Mouse (Mus musculus): Measurements from ENCODE around the gene Nfkbil1.
A peak's percentile ranks its signal among the peaks of the same experiment; 100 is the strongest.

Gene Nfkbil1

DNA sequence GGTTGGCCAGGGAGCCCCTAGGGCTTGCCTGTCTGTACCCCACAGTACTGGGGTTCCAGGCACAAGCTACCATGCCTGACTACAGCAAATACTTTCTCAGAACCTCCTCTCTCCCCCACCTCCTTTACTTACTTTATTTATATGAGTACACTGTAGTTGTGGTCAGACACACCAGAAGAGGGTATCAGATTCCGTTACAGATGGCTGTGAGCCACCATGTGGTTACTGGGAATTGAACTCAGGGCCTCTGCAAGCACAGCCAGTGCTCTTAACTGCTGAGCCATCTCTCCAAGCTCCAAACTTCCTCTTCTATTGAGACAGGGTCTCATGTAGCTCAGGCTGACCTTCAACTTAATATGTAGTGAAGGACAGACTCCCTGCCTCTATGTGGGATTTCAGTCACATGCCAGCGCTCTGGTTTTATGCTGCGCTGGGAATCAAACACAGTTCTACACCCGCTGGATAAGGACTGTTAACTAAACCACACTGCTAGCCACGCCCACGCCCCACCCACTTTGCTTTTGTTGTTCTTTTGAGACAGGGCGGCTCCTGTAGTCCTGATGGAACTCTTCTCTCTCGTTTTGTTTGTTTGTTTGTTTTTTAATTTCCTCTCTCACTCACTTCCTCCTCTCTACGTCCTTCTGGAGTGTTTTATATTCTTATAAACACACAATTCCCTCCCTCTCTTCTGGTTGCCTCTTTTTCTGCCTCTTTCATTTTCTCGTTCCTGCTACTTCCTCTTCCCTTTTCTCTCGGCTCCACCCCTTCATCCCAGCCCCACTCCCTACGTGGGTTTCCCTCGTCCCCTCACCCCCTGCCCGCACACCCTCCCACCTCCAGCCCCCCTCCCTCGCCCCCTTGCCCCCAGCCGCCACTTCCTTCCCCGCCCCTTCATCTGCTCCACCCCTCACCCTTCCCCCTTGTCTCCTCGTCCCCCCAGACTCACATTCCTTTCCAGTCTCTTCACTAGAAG, 49.7 kb downstream of the Nfkbil1 start:
- DNase-seq (ENCODE audit: low read depth, low spot score): peak; percentile 91

DNA sequence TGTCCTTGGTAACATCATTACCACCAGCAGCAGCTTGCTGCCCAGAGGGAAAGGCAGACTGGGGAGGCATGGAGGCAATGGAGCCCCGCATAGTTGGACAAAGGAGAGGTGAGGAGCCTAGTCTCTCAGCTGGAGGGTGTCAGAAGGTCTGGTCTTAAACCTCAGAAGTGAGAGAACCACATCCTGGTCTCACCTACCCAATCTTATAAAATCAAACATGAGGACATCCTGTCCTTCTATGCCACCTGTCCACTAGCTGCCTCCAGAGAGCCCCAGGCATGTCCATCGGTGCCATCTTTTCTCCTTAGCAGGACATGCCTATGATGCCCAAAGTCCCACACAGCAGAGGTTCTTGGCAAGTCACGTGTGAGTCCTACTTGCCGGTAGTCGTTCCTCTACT, 55.5 kb downstream of the Nfkbil1 start:
- no peak for DNase-seq (ENCODE audit: low read depth, low spot score)

DNA sequence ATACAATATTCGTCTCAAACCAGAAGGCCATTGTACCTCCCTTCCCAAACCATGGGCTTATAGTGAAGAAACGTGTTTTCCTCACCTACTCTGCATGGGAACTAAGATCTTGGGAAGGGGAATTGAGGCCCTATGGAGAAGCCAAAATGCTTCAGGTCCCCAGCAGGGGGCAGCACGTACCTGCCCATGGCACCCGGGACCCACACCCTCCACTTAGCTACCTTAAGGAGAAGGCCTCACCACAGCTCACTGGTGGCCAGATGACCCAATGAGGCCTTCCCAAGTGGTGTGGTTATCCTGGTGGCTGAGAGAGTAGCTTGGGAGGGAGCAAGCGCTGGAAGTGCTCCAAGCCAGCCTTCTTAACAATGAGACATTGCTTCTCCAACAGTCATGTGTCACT, 57.1 kb downstream of the Nfkbil1 start:
- DNase-seq (ENCODE audit: low read depth, low spot score): peak; percentile 85

DNA sequence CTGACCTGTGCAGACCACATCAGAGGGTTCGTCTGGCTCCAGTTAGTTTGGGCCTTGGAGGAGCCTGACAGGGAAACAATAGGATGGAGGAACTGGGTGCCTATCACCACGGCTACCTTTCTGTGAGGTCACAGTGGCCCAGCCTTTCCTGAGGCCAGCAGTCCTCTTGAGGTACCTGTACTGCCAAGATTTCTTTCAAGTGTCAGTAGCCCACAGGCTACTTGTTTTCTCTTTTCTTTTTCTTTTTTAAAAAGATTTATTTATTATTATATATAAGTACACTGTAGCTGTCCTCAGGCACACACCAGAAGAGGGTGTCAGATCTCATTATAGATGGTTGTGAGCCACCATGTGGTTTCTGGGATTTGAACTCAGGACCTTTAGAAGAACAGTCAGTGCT, 59.6 kb downstream of the Nfkbil1 start, which contains the start of gene Aif1:
Gene Aif1, minus strand, starts transcription at position 101 of the 400 bp plus-strand sequence.
- DNase-seq (ENCODE audit: low read depth, low spot score): no peak

DNA sequence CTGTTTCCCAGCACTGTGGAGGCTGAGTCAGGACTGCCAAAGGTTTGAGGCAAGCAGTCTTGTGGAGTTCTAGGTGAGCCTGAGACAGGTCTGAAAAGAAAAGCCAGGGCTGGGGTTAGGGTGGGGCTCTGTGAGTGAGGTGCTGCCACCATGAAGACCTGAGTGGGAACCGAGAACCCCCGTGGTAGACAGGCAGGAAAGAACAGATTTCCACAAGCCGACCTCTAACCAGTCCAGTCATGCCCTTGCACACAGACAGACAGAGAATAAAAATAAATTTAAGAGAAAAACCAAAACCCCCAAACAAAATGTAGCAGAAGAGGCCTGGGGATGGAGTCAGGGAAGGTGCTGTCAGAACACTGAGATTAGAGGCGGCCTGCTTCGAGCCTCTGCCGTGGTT, 60.2 kb downstream of the Nfkbil1 start:
- no peak for DNase-seq (ENCODE audit: low read depth, low spot score)

DNA sequence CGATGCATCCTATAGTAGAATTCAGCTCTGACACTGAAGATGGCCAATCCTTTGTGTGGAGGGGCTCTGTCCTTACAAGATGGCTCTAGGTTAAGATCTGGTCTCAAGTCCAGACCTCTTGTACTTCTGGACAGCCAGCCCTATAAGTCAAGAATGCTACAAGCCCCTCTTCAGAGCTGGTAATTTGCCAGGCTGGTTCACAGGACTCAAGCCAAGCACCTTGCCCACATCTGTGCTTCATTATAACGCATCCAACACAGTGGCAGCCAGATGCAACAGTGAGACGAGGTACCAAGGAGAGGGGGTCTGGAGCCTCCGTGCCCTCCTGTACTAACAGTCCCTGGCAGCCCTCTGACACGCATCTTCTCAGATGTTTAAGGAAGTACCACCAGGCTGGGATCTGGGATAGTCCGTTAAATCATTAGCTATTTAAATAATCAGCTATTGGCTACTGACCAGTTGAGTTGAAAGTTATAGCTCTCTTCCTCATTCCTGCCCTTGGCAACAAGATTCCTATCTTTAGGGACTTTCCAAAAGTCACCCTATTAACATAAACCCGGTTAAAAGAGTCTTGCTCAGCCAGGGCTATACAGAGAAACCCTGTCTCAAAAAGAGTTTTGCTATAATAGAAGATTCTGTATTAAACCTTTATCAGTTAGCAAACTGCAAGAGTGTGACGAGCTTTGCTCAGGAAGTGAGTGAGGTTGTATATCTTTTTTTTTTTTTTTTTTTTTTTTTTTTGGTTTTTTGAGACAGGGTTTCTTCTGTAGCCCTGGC, 61.2 kb downstream of the Nfkbil1 start:
- peak; percentile 74 for DNase-seq (ENCODE audit: low read depth, low spot score)

DNA sequence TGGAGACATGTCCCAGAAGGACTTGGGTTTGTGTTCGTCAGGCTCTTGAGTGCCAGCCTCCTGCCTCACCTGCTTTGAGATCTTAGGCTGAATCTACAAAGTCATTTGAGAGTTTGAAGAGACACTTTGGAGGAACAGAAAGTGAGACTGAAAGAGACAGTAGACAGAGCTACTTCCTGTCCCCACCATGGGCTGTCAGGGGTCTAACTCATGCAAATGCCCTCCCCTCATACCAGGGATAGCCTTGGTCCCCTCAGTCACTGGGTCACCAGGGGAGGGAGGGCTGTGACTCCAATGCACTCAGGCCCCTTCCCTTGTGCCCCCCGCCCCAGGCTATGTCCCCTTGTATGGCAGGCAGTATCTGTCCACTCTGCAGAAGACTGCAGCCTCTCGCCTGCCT, 62.3 kb downstream of the Nfkbil1 start:
- peak; percentile 91 for DNase-seq (ENCODE audit: low read depth, low spot score)

DNA sequence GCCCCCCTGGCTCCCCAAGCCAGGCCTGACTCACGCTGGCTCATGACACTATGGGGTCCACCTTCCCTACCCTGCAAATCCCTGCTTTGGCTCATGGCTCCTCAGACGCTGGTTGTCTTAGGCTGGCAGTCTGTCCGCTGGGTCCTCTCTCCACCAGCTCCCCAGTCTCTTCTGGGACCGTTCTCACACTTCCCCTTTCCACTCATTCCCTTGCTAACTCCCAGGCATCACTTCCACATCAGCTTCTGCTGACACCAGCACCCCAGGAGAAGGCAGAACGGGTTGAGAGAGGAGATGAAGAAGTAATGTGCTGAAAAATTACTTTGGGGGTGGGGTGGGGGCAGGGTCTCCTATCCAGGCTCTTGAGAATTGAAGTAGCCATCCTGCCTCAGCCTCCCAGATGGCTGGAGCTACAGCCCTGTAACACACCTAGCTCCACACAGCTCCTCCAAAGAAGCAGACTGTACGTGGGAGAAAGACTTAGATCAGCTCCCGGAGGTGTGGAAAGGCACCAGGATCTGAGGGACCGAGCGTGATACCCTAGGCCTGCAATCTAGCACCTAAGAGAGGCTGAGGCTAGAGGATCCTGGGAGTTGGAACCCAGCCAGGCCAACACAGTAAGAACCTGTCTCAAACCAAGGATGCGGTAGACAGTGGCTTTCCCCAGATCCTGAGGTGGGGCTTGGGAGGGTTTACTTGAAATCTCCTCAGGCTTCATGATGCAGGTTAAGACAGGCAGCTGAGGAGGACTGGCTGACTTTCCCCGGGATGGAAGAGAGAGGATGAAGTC, 63.0 kb downstream of the Nfkbil1 start:
- DNase-seq (ENCODE audit: low read depth, low spot score): peak; percentile 73

Data from A20 (cell line).